Mouse (Mus musculus) stomach, postnatal 0 days (tissue): ENCODE results near the gene Prkg1. TPM values are rescaled to one million over a fixed set of nuclear protein-coding genes. Genes with fewer than 3 reads are reported as not detected.
A peak's percentile ranks its signal among the peaks of the same experiment; 100 is the strongest.

Experiments used
- ATAC-seq: fragments of 200-750 bp; cut with Nextera tagmentation; 2 replicates; pipeline ENCODE4 v1.8.0; 2017; ENCODE audit not compliant: low FRiP score, low TSS enrichment
- DNase-seq: peaks from one replicate; pipeline ENCODE4 v3.0.0-alpha.2; 2016; ENCODE audit warnings: low spot score
- H3K27ac ChIP-seq: fragments of 300-500 bp; sonication (generic); replicated peaks from 2 replicates; pipeline ENCODE4 v1.5.1; 2014; ENCODE audit warnings: mild to moderate bottlenecking, control low read depth
- H3K27me3 ChIP-seq: fragments of 300-500 bp; sonication (generic); 2 replicates; pipeline ENCODE4 v1.6.1; 2014; ENCODE audit warnings: low read length; ENCODE audit not compliant: control insufficient read depth, insufficient read depth
- H3K36me3 ChIP-seq: fragments of 300-500 bp; sonication (generic); 2 replicates; pipeline ENCODE4 v1.6.1; 2014; ENCODE audit warnings: low read length, mixed read lengths; ENCODE audit not compliant: control insufficient read depth, insufficient read depth
- H3K4me1 ChIP-seq: fragments of 300-500 bp; sonication (generic); replicated peaks from 2 replicates; pipeline ENCODE4 v1.6.1; 2014; ENCODE audit warnings: antibody characterized with exemption; ENCODE audit not compliant: control insufficient read depth, insufficient read depth
- H3K4me2 ChIP-seq: fragments of 300-500 bp; sonication (generic); replicated peaks from 2 replicates; pipeline ENCODE4 v1.6.1; 2014; ENCODE audit warnings: low read depth, mild to moderate bottlenecking, control low read depth, moderate library complexity
- H3K4me3 ChIP-seq: fragments of 300-500 bp; sonication (generic); 2 replicates; pipeline ENCODE4 v1.5.1; 2014; ENCODE audit warnings: low read depth, low read length, control low read depth
- H3K9ac ChIP-seq: fragments of 300-500 bp; sonication (generic); 2 replicates; pipeline ENCODE4 v1.6.1; 2014; ENCODE audit warnings: mild to moderate bottlenecking, low read length, control low read depth, mixed read lengths
- H3K9me3 ChIP-seq: fragments of 300-500 bp; sonication (generic); 2 replicates; pipeline ENCODE4 v1.6.1; 2016; ENCODE audit warnings: low read length; ENCODE audit not compliant: control insufficient read depth
- CTCF ChIP-seq: IDR thresholded peaks from 2 replicates; pipeline ENCODE4 v1.5.1; 2016; ENCODE audit warnings: antibody characterized with exemption, low read depth, mild to moderate bottlenecking, moderate library complexity
- EP300 ChIP-seq: optimal IDR thresholded peaks from 2 replicates; pipeline ENCODE3; 2016; ENCODE audit warnings: antibody characterized with exemption
- WGBS: fragments of 180-500 bp; shearing (Covaris S2); extraction: QIAGEN DNeasy Blood & Tissue Kit; methylation state at CpG from one replicate; pipeline ENCODE4 v1.1.7; 2014; 5-methylcytosine and 5-hydroxymethylcytosine counted together
- polyA plus RNA-seq: library from polyadenylated mRNA; unstranded; fragments of >200 nt; fragmentation: Nextera tagmentation; extraction: Ambion mirVana; gene quantifications from 2 replicates; pipeline ENCODE4 v1.2.1, GENCODE M21; 2015

Prkg1 gene
- polyA plus RNA-seq, 1 experiment from 2014 or later, result 6.4 TPM

GRCm38 (mm10) chr19:31662802-31663201 lies 102.0 kb downstream of the Prkg1 start:
- Histone ChIP-seq H3K9ac (0 out of 2 replicates have a peak overlapping the region, but pooled peaks have one; percentile 8), H3K27ac (0 out of 2 replicates have a peak overlapping the region, but pooled peaks have one; percentile 1), H3K4me1 (no peaks in the 10 kb centered on the region; the same call in 1 of the 2 replicates), H3K4me2 (peak overlapping the region; percentile 76), H3K36me3 (no peaks in the 10 kb centered on the region), H3K27me3 (no peaks in the 10 kb centered on the region), H3K4me3 (peak overlapping the region; percentile 59), H3K9me3 (no peaks in the 10 kb centered on the region)
- ATAC-seq (no peak), DNase-seq (no peak)
- 39% methylated on average over 2 of the region's 2 CpGs for WGBS
- TF ChIP-seq CTCF, result no peak
- TF ChIP-seq EP300, result no peak

DNA sequence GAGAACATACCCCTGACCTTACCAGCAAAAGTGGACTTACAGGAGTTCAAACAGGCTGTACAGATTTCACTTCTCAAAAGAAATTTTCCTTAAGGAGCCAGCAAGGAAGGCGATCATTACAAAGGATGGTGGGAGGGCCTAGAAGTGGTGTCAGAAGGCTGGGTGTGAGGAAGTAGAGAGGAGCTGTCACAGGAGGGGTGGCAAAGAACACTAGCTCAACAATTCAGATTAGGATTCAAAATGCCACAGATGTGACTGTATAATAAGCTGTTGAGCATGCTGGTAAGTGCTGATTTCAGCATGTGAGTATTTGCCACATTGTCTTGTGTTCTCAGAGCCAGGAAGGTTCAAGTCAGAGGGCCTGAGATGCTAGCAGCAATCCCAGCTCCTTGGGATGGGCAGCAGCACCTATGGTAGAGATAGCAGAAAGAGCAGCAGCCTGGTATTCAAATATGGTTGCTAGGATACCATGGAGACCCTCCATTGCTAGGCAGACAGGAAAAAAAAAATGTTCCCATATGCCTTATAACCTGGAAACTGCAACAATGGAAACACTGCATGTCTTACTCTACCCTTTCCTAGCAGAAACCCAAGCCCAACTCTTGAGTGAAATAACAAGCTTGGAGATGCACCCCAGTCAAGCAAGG lies 106.0 kb downstream of the Prkg1 start:
- Histone ChIP-seq H3K9me3 (no peaks in the 10 kb centered on the region), H3K9ac (no peak overlapping the region), H3K4me1 (no peaks in the 10 kb centered on the region), H3K4me2 (no peak overlapping the region), H3K27me3 (no peaks in the 10 kb centered on the region), H3K36me3 (no peaks in the 10 kb centered on the region), H3K27ac (no peak overlapping the region), H3K4me3 (no peak overlapping the region)
- DNase-seq (no peak), ATAC-seq (no peak)
- TF ChIP-seq EP300 (no peak), CTCF (no peak)
- WGBS, result 61% methylated on average over 1 of the region's 1 CpGs

DNA sequence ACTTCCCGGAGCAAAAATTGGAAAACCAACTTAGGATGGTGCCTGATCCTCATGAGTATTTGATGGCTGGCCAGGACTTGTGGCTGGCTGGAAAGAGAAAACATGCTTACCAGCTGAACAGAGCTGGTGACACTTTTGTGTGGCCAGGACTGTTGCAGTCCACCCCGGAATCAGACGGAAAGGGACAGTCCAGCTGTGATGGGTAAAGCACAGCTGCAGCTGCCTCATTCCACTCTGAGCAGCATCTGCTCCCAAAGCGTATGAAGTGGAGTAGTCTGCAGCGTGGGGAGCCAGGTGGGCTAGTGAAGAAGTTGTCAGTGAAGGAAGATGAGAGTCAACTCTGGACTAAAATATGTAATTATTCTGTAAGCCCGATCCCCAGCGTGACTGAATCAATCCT lies 108.6 kb downstream of the Prkg1 start:
- DNase-seq (no peak), ATAC-seq (no peak)
- H3K4me3 ChIP-seq, result no peak overlapping the region
- no peaks in the 10 kb centered on the region for H3K9me3 ChIP-seq
- H3K9ac ChIP-seq, result no peak overlapping the region; the same call in 1 of the 2 replicates
- H3K27ac ChIP-seq, result peak overlapping the region; percentile 86
- H3K27me3 ChIP-seq, result no peaks in the 10 kb centered on the region
- no peaks in the 10 kb centered on the region for H3K36me3 ChIP-seq
- H3K4me1 ChIP-seq, result no peaks in the 10 kb centered on the region
- H3K4me2 ChIP-seq, result peak overlapping the region; percentile 33; the same call in 1 of the 2 replicates
- WGBS, result 49% methylated on average over 7 of the region's 7 CpGs
- no peak for TF ChIP-seq EP300
- TF ChIP-seq CTCF, result no peak

- no peaks in the 10 kb centered on the region for H3K36me3 ChIP-seq
- no peak overlapping the region for H3K9ac ChIP-seq
- ATAC-seq (peak; percentile 21; the same call in 1 of the 2 replicates), DNase-seq (no peak)
- peak overlapping the region; percentile 86 for H3K27ac ChIP-seq
- H3K4me2 ChIP-seq, result peak overlapping the region; percentile 33; the same call in 1 of the 2 replicates
- no peaks in the 10 kb centered on the region for H3K27me3 ChIP-seq
- H3K4me1 ChIP-seq, result no peaks in the 10 kb centered on the region
- no peaks in the 10 kb centered on the region for H3K9me3 ChIP-seq
- WGBS, result 47% methylated on average over 7 of the region's 7 CpGs
- no peak overlapping the region for H3K4me3 ChIP-seq
- no peak for TF ChIP-seq EP300
- TF ChIP-seq CTCF, result no peak
Observed at GRCm38 (mm10) chr19:31655826-31656225, 109.0 kb downstream of the Prkg1 start.

DNA sequence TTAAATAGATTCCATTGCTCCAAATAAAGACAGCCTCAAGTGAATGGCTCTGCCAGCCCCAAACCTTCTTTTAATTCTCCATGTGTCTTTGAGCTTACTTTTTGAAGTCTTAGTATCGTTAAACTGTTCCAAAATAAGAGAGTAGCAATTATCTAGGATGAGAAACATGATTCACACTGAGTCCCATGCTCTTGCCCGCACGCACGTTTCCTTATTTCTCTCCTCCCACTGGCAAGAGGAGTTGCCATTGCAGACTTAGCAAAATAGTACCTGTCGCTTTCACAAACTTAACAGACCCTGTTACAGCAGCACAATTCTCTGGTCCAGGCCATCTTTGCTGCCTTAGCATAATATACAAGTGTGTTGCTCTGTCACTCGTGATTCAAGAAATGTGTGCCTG lies 110.8 kb downstream of the Prkg1 start:
- no peak for TF ChIP-seq EP300
- 86% methylated on average over 6 of the region's 6 CpGs for WGBS
- DNase-seq (no peak), ATAC-seq (no peak)
- H3K27me3 ChIP-seq, result no peaks in the 10 kb centered on the region
- no peaks in the 10 kb centered on the region for H3K9me3 ChIP-seq
- no peaks in the 10 kb centered on the region for H3K36me3 ChIP-seq
- H3K4me2 ChIP-seq, result no peak overlapping the region
- H3K9ac ChIP-seq, result no peak overlapping the region
- H3K27ac ChIP-seq, result no peak overlapping the region
- H3K4me1 ChIP-seq, result no peaks in the 10 kb centered on the region
- no peak overlapping the region for H3K4me3 ChIP-seq

DNA sequence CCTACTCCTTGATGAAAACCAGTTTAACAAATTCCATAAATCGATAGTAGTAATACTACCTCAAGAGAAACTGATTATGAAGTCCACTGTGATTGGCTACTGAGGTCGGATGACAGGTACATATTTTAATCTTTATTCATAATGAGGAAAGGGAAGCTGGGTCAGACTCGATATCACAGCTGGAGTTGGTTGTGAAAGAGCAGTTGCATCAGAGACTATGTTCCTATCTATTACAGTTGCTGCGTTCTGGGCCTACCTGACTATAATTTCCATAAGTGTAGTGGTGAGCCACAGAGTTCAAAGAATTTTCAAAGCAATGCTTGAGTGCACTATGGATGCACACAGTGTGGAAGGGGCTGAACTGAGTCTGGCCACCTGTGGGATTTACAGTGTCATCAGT lies 114.4 kb downstream of the Prkg1 start:
- Histone ChIP-seq H3K27me3 (no peaks in the 10 kb centered on the region), H3K4me1 (no peaks in the 10 kb centered on the region), H3K36me3 (no peaks in the 10 kb centered on the region), H3K4me3 (no peak overlapping the region), H3K4me2 (no peak overlapping the region), H3K27ac (no peak overlapping the region), H3K9ac (no peak overlapping the region), H3K9me3 (no peaks in the 10 kb centered on the region)
- TF ChIP-seq EP300 (no peak), CTCF (no peak)
- ATAC-seq (no peak), DNase-seq (no peak)
- 87% methylated on average over 4 of the region's 4 CpGs for WGBS
